Mouse (Mus musculus) CD8-positive naive resting alpha-beta T cell, adult 2 months (primary cell): ENCODE results near the gene Dap.

Source experiments
- DNase-seq, 2 experiments: peaks; one replicate each; pipeline ENCODE4 v3.0.0; 2022; ENCODE audit warnings: low read depth in 2 of 2, low spot score in 2 of 2

The Dap gene

GRCm38 (mm10) chr15:31261094-31261493, 37.0 kb downstream of the Dap start:
- DNase-seq: no peak

- DNase-seq: no peak
These were observed 38.2 kb downstream of the Dap start for GRCm38 (mm10) chr15:31262361-31262760.

GRCm38 (mm10) chr15:31264827-31265226, 40.7 kb downstream of the Dap start:
- peak; percentile 26 to 27 for DNase-seq

- no peak for DNase-seq
These were observed 41.3 kb downstream of the Dap start for GRCm38 (mm10) chr15:31265404-31265803.

- no peak for DNase-seq
These were observed 41.7 kb downstream of the Dap start for GRCm38 (mm10) chr15:31265845-31266244.

GRCm38 (mm10) chr15:31268148-31268547, 44.0 kb downstream of the Dap start:
- no peak for DNase-seq

- no peak for DNase-seq
These were observed 45.4 kb downstream of the Dap start for GRCm38 (mm10) chr15:31269558-31269957.

- DNase-seq: no peak
These were observed 48.6 kb downstream of the Dap start for GRCm38 (mm10) chr15:31272695-31273094.

GRCm38 (mm10) chr15:31273509-31273908, 49.4 kb downstream of the Dap start:
- no peak for DNase-seq

GRCm38 (mm10) chr15:31278090-31278489, 54.0 kb downstream of the Dap start:
- no peak for DNase-seq

GRCm38 (mm10) chr15:31279120-31279519, 55.0 kb downstream of the Dap start:
- no peak for DNase-seq

GRCm38 (mm10) chr15:31279577-31280004, 55.5 kb downstream of the Dap start:
- DNase-seq: no peak

- DNase-seq: no peak
These were observed 55.9 kb downstream of the Dap start for GRCm38 (mm10) chr15:31280059-31280458.

GRCm38 (mm10) chr15:31280683-31281082, 56.6 kb downstream of the Dap start:
- no peak for DNase-seq

GRCm38 (mm10) chr15:31281830-31282229, 57.7 kb downstream of the Dap start:
- no peak for DNase-seq

GRCm38 (mm10) chr15:31282353-31282752, 58.2 kb downstream of the Dap start:
- no peak for DNase-seq

GRCm38 (mm10) chr15:31284142-31284541, 60.0 kb downstream of the Dap start:
- DNase-seq: no peak

- DNase-seq: no peak
These were observed 61.0 kb downstream of the Dap start for GRCm38 (mm10) chr15:31284922-31285631.

GRCm38 (mm10) chr15:31285695-31286094, 61.6 kb downstream of the Dap start:
- no peak for DNase-seq

GRCm38 (mm10) chr15:31292627-31293026, 68.5 kb downstream of the Dap start:
- DNase-seq: no peak

GRCm38 (mm10) chr15:31294311-31294710, 70.2 kb downstream of the Dap start:
- no peak for DNase-seq

- no peak for DNase-seq
These were observed 73.0 kb downstream of the Dap start for GRCm38 (mm10) chr15:31296882-31297776.
